Mouse (Mus musculus): ENCODE results near the gene Rasal1.

DNA sequence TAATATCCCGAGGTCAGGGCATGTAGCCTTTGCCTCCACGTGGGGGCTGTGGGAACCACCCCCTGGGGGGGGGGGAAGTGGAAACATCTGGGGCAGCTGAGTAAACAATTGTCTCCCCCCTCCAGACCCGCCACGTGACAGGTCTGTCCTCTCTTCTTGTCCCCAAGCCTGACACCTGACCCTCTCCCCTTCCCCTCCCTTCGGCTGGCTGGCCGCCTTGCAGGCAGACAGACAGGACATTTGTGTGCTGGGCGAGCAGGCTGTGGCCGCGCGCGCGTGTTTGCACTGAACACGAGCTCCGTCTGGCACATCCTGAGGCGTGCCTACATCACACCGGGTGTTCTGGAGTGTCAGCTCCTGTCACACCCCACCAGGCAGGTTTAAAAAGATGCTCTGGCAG lies 57.9 kb downstream of the Rasal1 start:
- TF ChIP-seq POLR2A (IDR thresholded peaks at IDR 0.05; ENCODE audit: insufficient read depth, low read depth, low read length) (no peak), CTCF (IDR thresholded peaks at IDR 0.05; ENCODE audit: insufficient read depth, low read depth, low read length) (no peak)

Measured in olfactory bulb, adult 2 months (tissue).